Mouse (Mus musculus): ENCODE data around the gene Dnm3.

GRCm38 (mm10) chr1:162052138-162052537 lies 425.7 kb downstream of the Dnm3 start:
- no peak for TF ChIP-seq POLR2A (IDR thresholded peaks at IDR 0.05; ENCODE audit: extremely low read depth, insufficient read depth, low read length)
- TF ChIP-seq CTCF (IDR thresholded peaks at IDR 0.05; ENCODE audit: extremely low read depth, insufficient read depth, low read length), result no peak
